Mouse (Mus musculus) spleen, adult 2 months (tissue): ENCODE results near the gene Mansc1.

ENCODE experiments used
- CTCF ChIP-seq: fragments of 200-500 bp; IDR thresholded peaks from 2 replicates; pipeline ENCODE4 v1.5.1; 2011; ENCODE audit warnings: mild to moderate bottlenecking, inconsistent platforms; ENCODE audit not compliant: insufficient read depth, insufficient read length, insufficient replicate concordance; ENCODE audit errors: extremely low read depth
- POLR2A ChIP-seq: fragments of 200-500 bp; IDR thresholded peaks from 2 replicates; pipeline ENCODE4 v1.6.1; 2011; ENCODE audit warnings: low read depth, low read length, inconsistent platforms

DNA sequence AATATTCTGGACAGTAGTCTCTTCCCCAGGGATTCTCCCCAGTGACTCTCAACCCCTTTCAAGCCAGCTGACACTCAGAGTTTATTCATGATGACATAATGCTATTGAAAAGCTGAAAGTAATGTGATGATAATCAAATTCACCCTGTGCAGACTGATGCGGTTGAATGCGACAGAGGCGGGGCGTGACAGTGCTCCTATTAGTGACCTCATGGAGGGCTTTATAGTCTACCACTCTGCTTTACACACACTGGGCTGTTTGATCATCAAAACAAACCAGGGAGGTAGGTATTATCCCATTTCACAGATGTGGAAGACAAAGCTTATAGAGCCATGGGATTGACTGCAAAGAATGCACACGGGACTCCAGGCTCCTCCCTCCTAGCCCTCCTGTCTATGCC, 50.2 kb downstream of the Mansc1 start:
- TF ChIP-seq POLR2A (no peak), CTCF (no peak)
